Mouse (Mus musculus): ENCODE results near the gene Gm20924. TPM values are rescaled to one million over a fixed set of nuclear protein-coding genes. Genes with fewer than 3 reads are reported as not detected.

Gene Gm20924
- polyA plus RNA-seq (2012; ENCODE audit: low replicate concordance): not detected in 2 replicates

GRCm38 (mm10) chrY:65207427-65207826 is at the start of gene Gm20924:
TSS of gene Gm20924 (minus strand) at chrY:65207527.

Other genes starting within 250 kb of the Gm20924 start
- not detected in 2 replicates for gene Gm20736, start 170.2 kb upstream of the Gm20924 start, polyA plus RNA-seq (2012; ENCODE audit: low replicate concordance)

Data from leukemia stem cell, adult 10-12 weeks (primary cell).